Mouse (Mus musculus) cortical plate, adult 2 months (tissue): Measurements from ENCODE around the gene Prkar2a.

ENCODE experiments used
- CTCF ChIP-seq: fragments of 200-500 bp; IDR thresholded peaks from 2 replicates; pipeline ENCODE4 v1.5.1; 2011; ENCODE audit warnings: mild to moderate bottlenecking, control low read depth, low read length; ENCODE audit not compliant: insufficient read depth; ENCODE audit errors: extremely low read depth
- POLR2A ChIP-seq: fragments of 200-500 bp; IDR thresholded peaks from 2 replicates; pipeline ENCODE4 v1.6.1; 2011; ENCODE audit warnings: mild to moderate bottlenecking, low read length, control low read depth; ENCODE audit not compliant: insufficient read depth; ENCODE audit errors: extremely low read depth

DNA sequence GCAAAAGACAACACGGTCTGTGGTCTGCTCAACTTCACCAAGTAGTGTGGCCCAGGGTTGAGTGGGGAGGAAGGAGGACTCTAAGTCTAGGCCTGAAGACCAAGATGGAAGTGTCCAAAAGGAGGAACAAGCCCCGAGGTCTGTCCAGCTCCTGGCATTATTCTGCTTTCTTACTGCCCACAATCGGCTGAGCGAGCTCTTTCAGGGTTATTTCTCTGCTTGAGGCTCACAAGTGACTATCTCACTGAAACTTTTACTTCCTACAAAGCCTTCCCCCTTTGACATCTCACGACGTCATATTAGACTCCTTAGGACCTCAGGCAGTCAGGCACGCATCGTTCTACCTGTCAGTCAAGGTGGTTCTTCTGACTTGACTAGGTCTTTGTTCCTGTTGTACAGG is 2.3 kb downstream of the Prkar2a start:
- TF ChIP-seq CTCF (no peak), POLR2A (no peak)
